Mouse (Mus musculus) left cerebral cortex, adult 8-10 months (tissue): ENCODE measurements around the gene Mmp28. TPM values are rescaled to one million over a fixed set of nuclear protein-coding genes. Genes with fewer than 3 reads are reported as not detected.
A peak's percentile ranks its signal among the peaks of the same experiment; 100 is the strongest.

ENCODE experiments used
- DNase-seq, 2 experiments: peaks; one replicate each; pipeline ENCODE4 v3.0.0; 2022; ENCODE audit warnings: low spot score in 2 of 2
- total RNA-seq, 4 experiments: library from RNA; stranded (reverse); gene quantifications; 2 replicates each; pipeline ENCODE4 v1.2.4; 2022

The Mmp28 gene
- total RNA-seq, 4 experiments from 2014 or later = 3.7 to 5.0 (median 4.2) TPM

GRCm38 (mm10) chr11:83409087-83409754 lies 53.6 kb downstream of the Mmp28 start, which contains the start of gene Rasl10b:
Rasl10b (plus strand) TSS chr11:83409137.
- DNase-seq = no peak

GRCm38 (mm10) chr11:83408242-83408641 lies 54.6 kb downstream of the Mmp28 start:
- DNase-seq = no peak

- DNase-seq = peak in 1 of 2 experiments; percentile 48
These were observed 56.5 kb downstream of the Mmp28 start for GRCm38 (mm10) chr11:83406391-83406790.

GRCm38 (mm10) chr11:83403787-83404186 lies 59.1 kb downstream of the Mmp28 start:
- DNase-seq = no peak

GRCm38 (mm10) chr11:83398724-83399123 lies 64.1 kb downstream of the Mmp28 start:
- no peak for DNase-seq

- no peak for DNase-seq
These were observed 65.2 kb downstream of the Mmp28 start for GRCm38 (mm10) chr11:83397626-83398025.

- no peak for DNase-seq
These were observed 68.0 kb downstream of the Mmp28 start for GRCm38 (mm10) chr11:83394802-83395439.

GRCm38 (mm10) chr11:83393062-83393461 lies 69.8 kb downstream of the Mmp28 start:
- DNase-seq = no peak

Other genes starting within 250 kb of the Mmp28 start
- gene Slfn14, start 176.3 kb downstream of the Mmp28 start, total RNA-seq = not detected
- gene Ap2b1, start 164.0 kb downstream of the Mmp28 start, total RNA-seq = 100 to 1,000 TPM; 255 to 290 (median 271) TPM
- gene Pex12, start 160.5 kb downstream of the Mmp28 start, total RNA-seq = 10 to 100 TPM; 13.0 to 15.0 (median 13.8) TPM
- 100 to 1,000 TPM; 253 to 298 (median 277) TPM for gene Rasl10b, start 53.9 kb downstream of the Mmp28 start, total RNA-seq
- under 1 TPM in 3 of 4 experiments, not detected in 1; 0.11 to 0.27 (median 0.14) TPM for gene Gas2l2, start 33.6 kb downstream of the Mmp28 start, total RNA-seq
- gene 1700020L24Rik, start 25.4 kb downstream of the Mmp28 start, total RNA-seq = 1 to 10 TPM in 1 of 4 experiments, under 1 TPM in 2, not detected in 1; 0.59 to 1.3 (median 0.80) TPM
- 10 to 100 TPM; 50.1 to 67.1 (median 54.3) TPM for gene Taf15, start 10.0 kb upstream of the Mmp28 start, total RNA-seq
- gene Heatr9, start 59.1 kb upstream of the Mmp28 start, total RNA-seq = not detected
- gene Ccl5, start 67.4 kb upstream of the Mmp28 start, total RNA-seq = 1 to 10 TPM in 1 of 4 experiments, not detected in 3; 1.1 TPM
- gene Ccl9, start 115.6 kb upstream of the Mmp28 start, total RNA-seq = 10 to 100 TPM in 1 of 4 experiments, 1 to 10 TPM in 3; 2.9 to 10.8 (median 5.0) TPM
- gene Ccl6, start 130.0 kb upstream of the Mmp28 start, total RNA-seq = 10 to 100 TPM in 2 of 4 experiments, 1 to 10 TPM in 1, under 1 TPM in 1; 0.65 to 29.6 (median 13.0) TPM
- not detected for gene Rpl9-ps1, start 182.6 kb upstream of the Mmp28 start, total RNA-seq
- 10 to 100 TPM in 1 of 4 experiments, 1 to 10 TPM in 1, under 1 TPM in 1, not detected in 1; 0.51 to 10.8 (median 8.0) TPM for gene Ccl3, start 186.3 kb upstream of the Mmp28 start, total RNA-seq
- 1 to 10 TPM in 2 of 4 experiments, not detected in 2; 2.9 to 5.1 TPM for gene Ccl4, start 199.5 kb upstream of the Mmp28 start, total RNA-seq
- gene Wfdc17, start 240.9 kb upstream of the Mmp28 start, total RNA-seq = 1 to 10 TPM in 1 of 4 experiments, not detected in 3; 1.6 TPM
- gene Wfdc18, start 245.9 kb upstream of the Mmp28 start, total RNA-seq = 1 to 10 TPM in 2 of 4 experiments, under 1 TPM in 1, not detected in 1; 0.98 to 1.9 (median 1.9) TPM